Mouse (Mus musculus) leukemia stem cell, adult 10-12 weeks (primary cell): ENCODE results near the gene Olfr213. TPM values are rescaled to one million over a fixed set of nuclear protein-coding genes. Genes with fewer than 3 reads are reported as not detected.

ENCODE experiments used
- polyA plus RNA-seq: library from polyadenylated mRNA; stranded (reverse); fragments of >175 nt; gene quantifications from 2 replicates; pipeline ENCODE4 v1.2.3, GENCODE M21; 2012; ENCODE audit warnings: low replicate concordance

The Olfr213 gene
- polyA plus RNA-seq = 0.18 TPM in 1 of 2 replicates, not detected in the other

DNA sequence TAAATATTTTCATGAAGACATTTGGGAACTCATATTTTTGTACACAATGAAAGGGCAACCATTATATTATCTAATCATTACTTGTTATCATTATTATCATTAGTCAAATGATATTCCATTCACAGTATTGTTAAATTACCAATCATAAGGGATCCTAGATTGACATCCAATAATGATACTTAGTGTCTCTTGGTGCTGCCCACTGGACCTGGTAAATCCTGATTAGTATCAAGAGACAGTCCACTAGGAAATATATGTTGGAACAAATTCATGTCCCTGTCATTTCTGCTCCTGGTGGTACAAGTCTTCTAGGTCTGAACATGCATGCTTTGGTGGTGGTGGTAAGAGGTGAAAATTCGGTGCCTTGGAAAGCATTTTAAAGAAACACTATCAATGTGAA is at the start of gene Olfr213:
Gene Olfr213 (plus strand): TSS at position 301 of the 400 bp plus-strand sequence.

GRCm38 (mm10) chr6:116488791-116489190 is 49.5 kb upstream of the Olfr213 start, which contains the start of gene Olfr211:
Gene Olfr211 (plus strand): TSS chr6:116489091.

DNA sequence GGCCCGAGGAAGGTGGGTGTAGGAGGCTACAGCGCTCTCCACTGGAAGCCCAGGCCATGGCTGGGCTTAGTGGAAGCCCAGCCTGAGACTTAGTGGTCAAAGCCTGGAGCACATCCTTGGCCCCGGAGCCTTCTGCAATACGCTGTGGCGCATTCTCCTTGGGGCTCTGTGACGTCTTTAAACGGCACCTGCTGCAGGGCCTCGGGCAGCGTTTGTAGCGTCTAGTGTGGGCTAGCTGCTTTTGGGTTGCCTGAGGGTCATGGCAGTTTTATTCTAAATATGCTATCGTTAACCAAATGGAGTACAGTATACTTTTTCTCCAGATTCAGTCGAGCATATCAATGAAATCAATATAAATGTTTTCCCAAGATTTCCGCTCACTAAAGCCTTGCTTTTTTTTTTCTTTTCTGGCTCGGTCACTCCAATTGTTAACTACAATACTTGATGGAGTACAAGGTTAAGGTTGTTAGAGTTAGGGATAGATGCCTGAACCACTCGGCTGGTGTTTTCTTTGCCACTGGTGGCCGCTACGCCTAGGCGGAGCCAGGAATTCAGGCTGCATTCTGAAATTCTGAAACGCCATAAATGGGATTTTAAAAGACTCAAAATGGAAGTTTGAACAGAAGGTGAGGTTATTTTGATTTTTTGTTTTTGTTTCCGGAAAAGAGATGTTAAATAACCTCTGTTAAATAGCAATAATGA is 31.8 kb upstream of the Olfr213 start, which contains the start of gene Olfr212:
Gene Olfr212 (plus strand): TSS at position 215 of the 702 bp plus-strand sequence.

GRCm38 (mm10) chr6:116550841-116551240 is 12.6 kb downstream of the Olfr213 start, which contains the start of gene Gm5580:
Gene Gm5580 (plus strand): TSS chr6:116551141.

DNA sequence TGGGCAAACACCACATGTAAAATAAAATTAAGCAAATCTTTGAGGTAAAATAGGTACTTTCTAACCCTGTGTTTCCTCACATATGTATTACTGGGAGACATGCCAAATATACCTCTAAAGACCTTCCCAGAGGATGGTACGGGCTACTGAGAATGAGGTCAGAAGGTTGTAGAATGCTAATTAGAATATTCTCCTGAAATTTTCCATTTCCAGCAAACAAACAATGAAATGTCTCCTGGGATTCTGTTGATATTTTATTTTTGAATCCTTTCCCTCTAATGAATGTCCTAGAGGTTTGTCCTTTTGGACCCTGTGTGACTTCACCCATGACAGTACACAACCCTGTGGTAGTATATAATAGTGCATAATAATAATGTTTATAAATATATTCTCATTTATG is 15.7 kb downstream of the Olfr213 start, which contains the start of gene Olfr214:
Gene Olfr214 (plus strand): TSS at position 301 of the 400 bp plus-strand sequence.

GRCm38 (mm10) chr6:116584095-116584494 is 45.8 kb downstream of the Olfr213 start, which contains the start of gene Olfr215:
Gene Olfr215 (minus strand): TSS chr6:116584195.

Other genes with a start within 250 kb of the Olfr213 start
- 16.4 and 24.4 TPM in 2 replicates for gene March8, start 200.4 kb upstream of the Olfr213 start, polyA plus RNA-seq
- 0.85 and 1.3 TPM in 2 replicates for gene Alox5, start 77.3 kb upstream of the Olfr213 start, polyA plus RNA-seq
- gene Olfr211, start 49.4 kb upstream of the Olfr213 start, polyA plus RNA-seq = not detected in 2 replicates
- 0.10 TPM in 1 of 2 replicates, not detected in the other for gene Olfr212, start 31.9 kb upstream of the Olfr213 start, polyA plus RNA-seq
- 0.13 TPM in 1 of 2 replicates, not detected in the other for gene Gm5580, start 12.7 kb downstream of the Olfr213 start, polyA plus RNA-seq
- not detected in 2 replicates for gene Olfr214, start 15.8 kb downstream of the Olfr213 start, polyA plus RNA-seq
- gene Olfr215, start 45.7 kb downstream of the Olfr213 start, polyA plus RNA-seq = not detected in 2 replicates
- 1.6 and 1.9 TPM in 2 replicates for gene Zfp422, start 90.5 kb downstream of the Olfr213 start, polyA plus RNA-seq
- 0.22 TPM in 1 of 2 replicates, not detected in the other for gene Depp1, start 112.2 kb downstream of the Olfr213 start, polyA plus RNA-seq
- 9.6 and 9.7 TPM in 2 replicates for gene Rassf4, start 135.5 kb downstream of the Olfr213 start, polyA plus RNA-seq
- 0.01 and 0.02 TPM in 2 replicates for gene Tmem72, start 178.5 kb downstream of the Olfr213 start, polyA plus RNA-seq